Mouse (Mus musculus) thymus, postnatal 14 days (tissue): Measurements from ENCODE around the gene Plekhn1.

ENCODE experiments used
- DNase-seq: peaks from one replicate; pipeline ENCODE4 v3.0.0; 2021

The Plekhn1 gene

GRCm38 (mm10) chr4:156234701-156235213, at the start of gene Plekhn1:
Gene Plekhn1, minus strand, starts transcription at chr4:156234857.
- peak; percentile 82 for DNase-seq

DNA sequence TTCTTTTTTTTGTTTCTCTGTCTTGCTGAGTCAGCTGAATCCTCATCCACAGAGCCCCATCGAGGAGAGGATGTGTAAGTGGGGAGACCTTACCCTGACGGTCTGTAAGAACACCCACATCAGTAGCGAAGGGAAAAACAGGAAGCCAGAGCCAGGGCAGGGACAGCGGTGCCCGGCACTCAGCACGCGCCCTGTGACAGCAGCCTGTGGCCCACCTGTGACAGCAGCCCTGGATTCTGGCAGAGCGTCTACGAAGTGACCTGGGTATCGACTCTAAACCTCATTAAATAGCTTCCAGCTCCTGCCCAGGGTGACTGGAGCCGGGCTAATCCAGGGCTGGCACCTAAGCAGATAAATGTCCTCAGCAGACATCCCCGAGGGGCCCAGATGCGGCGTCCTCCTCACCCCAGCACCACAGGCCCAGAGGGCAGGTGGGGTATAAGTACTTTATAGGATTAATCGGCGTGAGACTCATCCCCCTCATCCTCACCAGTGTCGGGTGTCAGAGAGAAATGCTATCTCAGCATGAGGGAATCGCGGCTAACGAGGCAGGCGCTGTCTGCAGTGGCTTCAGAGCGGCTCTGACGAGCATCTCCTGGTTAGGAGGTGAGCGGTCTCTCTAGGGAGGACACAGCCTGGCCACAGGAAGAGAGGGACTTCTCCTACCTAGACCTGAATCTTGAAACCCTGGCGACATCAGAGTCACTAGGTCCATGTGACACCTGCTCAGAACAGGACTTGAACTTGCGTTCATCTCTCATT, 20.6 kb upstream of the Plekhn1 start, which contains the start of gene Samd11:
TSS of gene Samd11 (minus strand) at position 580 of the 762 bp plus-strand sequence.
- peak; percentile 16 for DNase-seq

DNA sequence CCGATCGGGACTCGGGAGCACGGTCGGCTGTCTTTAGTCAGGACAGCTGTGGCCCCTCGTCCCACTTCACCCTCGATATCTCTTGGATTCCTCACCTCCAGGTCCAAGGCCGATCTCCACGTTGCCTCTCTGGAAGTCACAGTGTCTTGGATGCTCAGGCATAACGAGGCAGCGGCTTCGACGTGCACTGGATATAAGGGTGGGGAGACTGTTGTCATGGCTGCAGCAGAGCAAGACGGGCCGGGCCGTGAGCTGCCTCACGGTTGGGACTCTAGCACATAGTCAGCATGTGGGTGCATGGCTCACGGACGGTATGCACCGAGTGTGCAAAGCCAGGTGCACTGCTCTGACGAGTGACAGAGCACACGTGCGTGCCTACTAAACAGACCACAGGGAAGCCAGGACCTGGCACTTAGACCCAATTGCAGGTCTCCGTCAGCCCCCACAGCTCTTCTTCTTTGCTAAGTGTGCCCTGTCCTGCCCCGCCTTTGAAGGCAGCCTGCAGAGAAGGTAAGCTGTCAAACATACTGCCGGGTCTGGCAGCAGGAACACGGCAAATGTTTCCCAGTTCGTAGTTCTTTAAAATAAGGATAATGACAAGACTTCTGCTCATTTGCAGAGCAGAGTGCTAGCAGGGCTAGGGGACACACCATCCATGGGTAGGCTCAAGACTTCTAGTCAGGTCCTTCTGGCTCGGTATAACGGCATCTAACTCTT, 19.9 kb upstream of the Plekhn1 start:
- DNase-seq: peak; percentile 26

DNA sequence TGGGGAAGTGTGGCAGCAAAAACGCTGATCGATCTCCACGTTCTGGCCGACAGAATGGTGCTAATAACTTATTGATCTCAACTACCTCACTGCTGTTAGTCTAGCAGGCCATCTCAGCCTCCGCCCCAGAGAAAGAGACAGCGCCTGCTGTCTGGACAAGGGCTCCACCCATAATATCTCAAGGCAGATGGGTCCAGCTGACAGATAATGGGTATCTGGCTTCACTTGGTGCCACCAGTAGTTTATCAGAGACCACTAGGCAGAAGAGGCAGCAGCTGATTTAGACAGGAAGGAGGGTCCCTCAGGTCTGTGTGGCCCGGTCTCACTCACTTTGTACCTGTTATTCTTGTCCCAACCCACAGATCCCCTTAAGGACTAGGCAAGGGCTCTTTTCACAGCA, 18.4 kb upstream of the Plekhn1 start:
- DNase-seq: no peak

DNA sequence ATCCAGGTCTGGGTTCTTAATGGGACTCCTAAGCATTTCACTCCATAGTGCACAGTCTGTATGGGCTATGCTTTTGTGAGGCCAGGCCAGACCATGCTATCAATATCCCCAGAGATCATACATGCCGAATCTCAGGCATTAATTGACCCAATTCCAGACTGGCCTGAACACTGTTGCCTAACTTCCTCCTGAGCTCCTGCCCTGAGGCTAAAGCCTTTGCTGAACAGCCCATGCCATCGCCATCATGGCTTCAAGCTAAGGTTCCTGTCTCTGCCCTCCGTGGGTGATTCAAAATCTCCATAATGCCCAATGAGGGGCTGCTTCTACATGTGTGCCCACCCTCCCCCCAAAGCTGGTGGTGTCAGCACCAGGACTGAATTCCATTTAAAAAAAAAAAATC, 18.0 kb upstream of the Plekhn1 start:
- no peak for DNase-seq

DNA sequence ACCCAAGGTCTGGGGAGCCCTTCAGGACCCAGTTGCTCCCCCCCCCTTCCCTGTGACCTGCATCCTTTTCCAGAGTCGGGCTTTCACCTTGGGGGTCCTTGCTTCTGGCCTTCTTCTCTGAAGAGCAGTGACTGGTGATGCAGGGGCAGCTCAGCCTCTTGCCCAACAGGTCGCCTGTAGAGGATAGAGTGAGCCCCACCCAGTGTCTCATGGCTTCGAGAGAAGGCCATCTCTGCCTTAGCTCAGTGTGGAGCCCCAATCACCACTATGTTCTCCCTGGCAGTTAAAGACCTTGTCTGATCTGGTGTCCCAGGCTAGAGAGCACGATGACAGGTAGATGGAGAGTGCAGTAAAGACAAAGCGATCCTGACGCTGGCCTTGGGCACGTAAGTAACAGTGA, 17.5 kb upstream of the Plekhn1 start:
- DNase-seq: no peak

GRCm38 (mm10) chr4:156251081-156251480, 16.4 kb upstream of the Plekhn1 start:
- DNase-seq: no peak

GRCm38 (mm10) chr4:156249567-156249966, 14.9 kb upstream of the Plekhn1 start:
- no peak for DNase-seq

- DNase-seq: peak; percentile 22
These were observed 2.2 kb upstream of the Plekhn1 start for GRCm38 (mm10) chr4:156236651-156237447.

- DNase-seq: peak; percentile 93
These were observed 1.3 kb upstream of the Plekhn1 start, which contains the start of gene Noc2l for GRCm38 (mm10) chr4:156235808-156236533. Gene Noc2l, plus strand, starts transcription at chr4:156236010.

- peak; percentile 36 for DNase-seq
These were observed 708 bp upstream of the Plekhn1 start for GRCm38 (mm10) chr4:156235360-156235770.

DNA sequence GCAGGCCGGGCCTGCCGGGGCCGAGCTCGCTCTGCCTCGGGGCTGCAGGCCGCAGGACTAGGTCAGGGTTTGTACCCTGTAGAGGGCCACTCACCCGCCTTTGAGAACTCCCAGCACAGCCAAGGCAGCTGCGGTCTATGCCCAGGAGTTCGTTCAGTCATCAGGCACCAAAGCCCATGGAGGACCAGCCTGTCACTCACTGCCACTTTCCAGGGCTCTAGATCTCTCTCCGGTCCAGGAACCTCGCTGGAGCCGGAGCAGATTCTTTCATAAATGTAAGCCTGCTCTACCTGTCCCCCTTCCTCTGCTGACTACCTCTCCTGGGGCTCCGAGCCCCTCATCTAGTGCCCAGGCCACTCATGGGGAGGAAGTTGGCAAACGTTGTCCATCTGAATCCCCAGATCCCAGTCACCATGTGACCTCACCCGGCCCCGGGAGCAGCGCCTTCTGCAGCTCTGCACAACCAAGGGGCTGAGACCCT, 596 bp downstream of the Plekhn1 start:
- peak; percentile 34 for DNase-seq

DNA sequence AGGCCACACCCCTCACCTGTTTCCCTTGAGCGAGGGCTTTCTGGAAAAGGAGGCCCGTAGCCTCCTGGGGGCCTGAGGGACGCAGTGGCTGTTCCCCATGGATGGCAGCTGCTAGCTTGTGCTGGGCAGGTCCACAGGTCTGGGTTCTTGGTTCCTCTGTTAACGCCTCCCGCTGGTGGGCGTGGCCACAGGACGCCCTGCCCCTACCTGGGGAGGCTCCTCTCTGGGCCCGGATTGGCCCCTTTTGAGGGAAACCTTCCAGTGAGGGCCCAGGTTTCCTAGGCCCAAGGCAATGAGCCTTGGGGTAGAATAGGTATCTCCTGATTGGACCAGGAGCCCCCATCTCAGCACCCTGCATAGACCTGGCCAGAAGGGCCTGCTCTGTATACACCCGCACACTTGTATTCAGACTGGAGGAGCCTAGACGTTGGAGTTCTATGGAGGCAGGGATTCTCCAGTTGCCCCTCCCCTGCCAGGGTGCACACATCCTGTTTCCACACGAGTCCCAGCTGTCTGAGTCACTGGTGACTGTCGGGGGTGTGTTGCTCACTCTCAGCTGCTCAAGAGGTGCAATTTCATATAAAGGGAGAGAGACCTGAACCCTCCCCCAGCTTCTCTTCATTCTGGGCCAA, 6.1 kb downstream of the Plekhn1 start:
- DNase-seq: no peak

DNA sequence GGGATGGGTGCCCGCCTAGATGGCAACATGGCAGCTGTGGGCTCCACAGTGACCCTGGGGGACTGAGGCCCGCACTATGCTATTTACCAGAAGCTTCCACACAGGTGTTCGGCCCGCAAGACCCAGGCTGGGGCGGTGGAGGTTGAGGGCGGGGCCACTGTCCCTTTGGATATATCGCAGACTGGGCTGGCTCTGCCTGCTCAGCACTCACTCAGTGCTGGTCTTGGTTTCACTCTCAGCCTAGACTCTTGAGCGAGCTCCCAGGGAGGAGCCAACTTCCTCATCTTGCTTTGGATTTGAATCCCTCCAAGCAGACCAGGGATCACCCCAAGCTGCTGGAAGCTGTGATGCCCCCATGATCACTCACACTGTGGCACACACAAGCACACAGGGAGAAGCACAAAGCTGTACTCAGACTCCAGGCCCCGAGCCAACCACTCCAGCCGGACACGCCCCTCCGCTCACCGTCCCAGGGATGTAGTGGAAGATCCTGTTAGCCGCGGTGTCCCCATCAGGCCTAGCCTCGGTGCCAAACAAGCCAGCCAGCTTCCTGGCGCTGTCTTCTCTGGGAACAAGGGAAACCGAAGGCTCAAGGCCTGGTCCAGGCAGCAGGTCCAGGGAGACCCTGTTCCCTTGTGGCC, 6.8 kb downstream of the Plekhn1 start:
- DNase-seq: no peak

- no peak for DNase-seq
These were observed 10.4 kb downstream of the Plekhn1 start for GRCm38 (mm10) chr4:156224276-156224675.

DNA sequence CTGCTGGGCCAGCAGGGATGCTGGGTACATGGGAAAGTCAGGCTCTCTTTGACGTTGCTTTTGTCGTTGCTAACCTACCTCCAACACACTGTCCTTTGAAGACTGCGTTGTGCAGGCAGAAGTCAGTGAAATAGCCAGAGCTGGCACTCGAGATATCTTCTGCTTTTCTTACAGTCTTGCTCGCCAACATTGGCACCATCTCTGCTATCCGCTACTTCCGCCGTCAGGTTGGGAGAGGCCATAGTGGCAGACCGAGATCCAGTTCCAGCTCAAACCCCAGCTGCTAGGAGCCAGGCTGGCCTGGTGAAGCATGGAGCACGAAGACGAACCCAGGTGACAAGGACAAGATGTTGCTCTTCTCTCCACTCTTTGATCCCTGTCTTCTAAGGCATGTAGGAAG, 14.7 kb downstream of the Plekhn1 start:
- no peak for DNase-seq

DNA sequence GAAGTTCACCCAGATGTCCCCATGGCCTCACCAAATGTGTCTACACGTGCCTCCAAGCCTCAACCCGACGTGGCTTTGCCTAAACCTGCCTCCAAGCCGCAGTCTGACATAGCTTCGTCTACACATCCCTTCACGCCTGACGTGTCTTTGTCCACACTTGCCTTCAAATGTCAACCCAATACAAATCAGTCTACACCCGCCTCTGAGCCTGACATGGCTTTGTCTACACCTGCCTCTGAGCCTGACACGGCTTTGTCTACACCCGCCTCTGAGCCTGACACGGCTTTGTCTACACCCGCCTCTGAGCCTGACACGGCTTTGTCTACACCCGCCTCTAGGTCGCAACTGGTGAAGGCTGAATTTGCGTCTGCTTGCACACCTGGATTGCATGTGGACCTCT, 16.8 kb downstream of the Plekhn1 start:
- DNase-seq: no peak

GRCm38 (mm10) chr4:156217022-156217669, 17.5 kb downstream of the Plekhn1 start:
- no peak for DNase-seq

- DNase-seq: no peak
These were observed 18.5 kb downstream of the Plekhn1 start for GRCm38 (mm10) chr4:156216196-156216595.

- DNase-seq: no peak
These were observed 19.0 kb downstream of the Plekhn1 start, which contains the start of gene Perm1 for GRCm38 (mm10) chr4:156215649-156216048. Gene Perm1, plus strand, starts transcription at chr4:156215868.

GRCm38 (mm10) chr4:156213134-156213533, 21.5 kb downstream of the Plekhn1 start:
- no peak for DNase-seq
